In genomic region chr12:29675594-29676362, GRCm38 (mm10) we compare ENCODE assay signal across 9 mouse cellular contexts.
DNase-seq lines count a peak whose midpoint lies in the region; ATAC-seq and TF ChIP-seq lines count a peak whose summit lies in the region.
"Had no signal": no experiment of that assay in that cellular context is flagged by ENCODE, and none has a peak within 500 bp of the region (broad histone marks: within the 10 kb centered on the region; RNA-seq: fewer than 3 reads in every experiment).

No protein-coding gene starts in this region.

- no peak overlapping the region for H3K9ac ChIP-seq in ES-Bruce4 (ENCODE audit: low read depth, poor library complexity, severe bottlenecking)

- DNase-seq in adrenal gland, adult 18-20 months (ENCODE audit: low spot score in 2 of 2) = peak; percentile 35 to 42
- peak; percentile 39 for DNase-seq in embryo, embryonic 11.5 days (ENCODE audit: low read depth, low spot score)
- DNase-seq in heart, adult 8-10 months (ENCODE audit: low spot score) = peak; percentile 54
- peak; percentile 67 for DNase-seq in kidney, postnatal 10 days
- peak; percentile 51 for DNase-seq in lung, postnatal 10 days
- DNase-seq in right cerebral cortex, adult 2 months (ENCODE audit: low spot score in 2 of 2) = peak; percentile 72 to 74

- no peak overlapping the region for H3K27ac ChIP-seq in ES-Bruce4 (ENCODE audit: insufficient read depth, low read length)

- peak; percentile 53 for TF ChIP-seq CTCF in ES-Bruce4 (IDR thresholded peaks at IDR 0.05; ENCODE audit: low read depth, low read length)

- H3K27me3 ChIP-seq in ES-Bruce4 (ENCODE audit: control insufficient read depth, insufficient read depth, low read length, poor library complexity, severe bottlenecking) = no peaks in the 10 kb centered on the region; the same call in 1 of the 2 replicates

- TF ChIP-seq EP300 in ES-Bruce4 (IDR thresholded peaks at IDR 0.05; ENCODE audit: insufficient read depth, low read depth, low read length) = no peak

- no peaks in the 10 kb centered on the region for H3K4me1 ChIP-seq in ES-Bruce4 (ENCODE audit: control insufficient read depth, insufficient read depth, low read length)

- no peak overlapping the region for H3K4me3 ChIP-seq in ES-Bruce4 (ENCODE audit: low read depth, low read length)
- H3K4me3 ChIP-seq: erythroblast, embryonic 14.5 days had no signal

- ATAC-seq in megakaryocyte-erythroid progenitor cell, adult 5-6 weeks (replicated peaks; ENCODE audit: low FRiP score, low TSS enrichment, poor library complexity, severe bottlenecking) = no peak

- no peaks in the 10 kb centered on the region for H3K9me3 ChIP-seq in ES-Bruce4 (replicated peaks; ENCODE audit: control insufficient read depth, insufficient read depth, low read length, poor library complexity, severe bottlenecking)

- H3K36me3 ChIP-seq in ES-Bruce4 (ENCODE audit: control insufficient read depth, insufficient read depth, low read length, poor library complexity, severe bottlenecking) = no peaks in the 10 kb centered on the region

- no peak for TF ChIP-seq POLR2A in ES-Bruce4 (IDR thresholded peaks at IDR 0.05; ENCODE audit: insufficient read depth, low read length)
